Mouse (Mus musculus) small intestine, adult 2 months (tissue): ENCODE data around the gene Pllp. TPM values are rescaled to one million over a fixed set of nuclear protein-coding genes. Genes with fewer than 3 reads are reported as not detected.

Source experiments
- H3K27ac ChIP-seq: fragments of 200-500 bp; 2 replicates; pipeline ENCODE4 v1.5.1; 2012; ENCODE audit warnings: low read depth, low read length, control low read depth, inconsistent platforms; ENCODE audit not compliant: insufficient read depth
- H3K27me3 ChIP-seq: fragments of 200-500 bp; 2 replicates; pipeline ENCODE4 v1.6.1; 2012; ENCODE audit warnings: mild to moderate bottlenecking, moderate library complexity, low read length, inconsistent platforms; ENCODE audit not compliant: control insufficient read depth, insufficient read depth
- H3K36me3 ChIP-seq: fragments of 200-500 bp; 2 replicates; pipeline ENCODE4 v1.6.1; 2012; ENCODE audit warnings: mild to moderate bottlenecking, low read length, control low read depth, inconsistent platforms; ENCODE audit not compliant: control insufficient read depth, insufficient read depth
- H3K4me1 ChIP-seq: fragments of 200-500 bp; 2 replicates; pipeline ENCODE4 v1.6.1; 2012; ENCODE audit warnings: low read length, inconsistent platforms, mixed read lengths; ENCODE audit not compliant: control insufficient read depth, insufficient read depth, insufficient read length
- H3K4me3 ChIP-seq: fragments of 200-500 bp; 2 replicates; pipeline ENCODE4 v1.5.1; 2012; ENCODE audit warnings: low read depth, mild to moderate bottlenecking, control low read depth, inconsistent platforms, low read length, moderate library complexity
- CTCF ChIP-seq: fragments of 200-500 bp; IDR thresholded peaks from 2 replicates; pipeline ENCODE4 v1.5.1; 2012; ENCODE audit warnings: low read depth, mild to moderate bottlenecking, control low read depth, inconsistent platforms, low read length, moderate library complexity, mixed read lengths; ENCODE audit not compliant: insufficient replicate concordance, insufficient read length; ENCODE audit errors: extremely low read depth
- POLR2A ChIP-seq: fragments of 200-500 bp; IDR thresholded peaks from 2 replicates; pipeline ENCODE4 v1.6.1; 2012; ENCODE audit warnings: low read depth, mild to moderate bottlenecking, control low read depth, inconsistent platforms, low read length, moderate library complexity
- WGBS: fragments of 180-500 bp; shearing (Covaris S2); methylation state at CpG from one replicate; pipeline ENCODE4 v1.1.7; 2018; 5-methylcytosine and 5-hydroxymethylcytosine counted together
- polyA plus RNA-seq: library from polyadenylated mRNA; depleted of rRNA; stranded (reverse); fragments of >200 nt; gene quantifications from 2 replicates; pipeline ENCODE4 v1.2.3, GENCODE M21; 2012

Gene Pllp
- polyA plus RNA-seq, 1 experiment: 50.9 TPM

DNA sequence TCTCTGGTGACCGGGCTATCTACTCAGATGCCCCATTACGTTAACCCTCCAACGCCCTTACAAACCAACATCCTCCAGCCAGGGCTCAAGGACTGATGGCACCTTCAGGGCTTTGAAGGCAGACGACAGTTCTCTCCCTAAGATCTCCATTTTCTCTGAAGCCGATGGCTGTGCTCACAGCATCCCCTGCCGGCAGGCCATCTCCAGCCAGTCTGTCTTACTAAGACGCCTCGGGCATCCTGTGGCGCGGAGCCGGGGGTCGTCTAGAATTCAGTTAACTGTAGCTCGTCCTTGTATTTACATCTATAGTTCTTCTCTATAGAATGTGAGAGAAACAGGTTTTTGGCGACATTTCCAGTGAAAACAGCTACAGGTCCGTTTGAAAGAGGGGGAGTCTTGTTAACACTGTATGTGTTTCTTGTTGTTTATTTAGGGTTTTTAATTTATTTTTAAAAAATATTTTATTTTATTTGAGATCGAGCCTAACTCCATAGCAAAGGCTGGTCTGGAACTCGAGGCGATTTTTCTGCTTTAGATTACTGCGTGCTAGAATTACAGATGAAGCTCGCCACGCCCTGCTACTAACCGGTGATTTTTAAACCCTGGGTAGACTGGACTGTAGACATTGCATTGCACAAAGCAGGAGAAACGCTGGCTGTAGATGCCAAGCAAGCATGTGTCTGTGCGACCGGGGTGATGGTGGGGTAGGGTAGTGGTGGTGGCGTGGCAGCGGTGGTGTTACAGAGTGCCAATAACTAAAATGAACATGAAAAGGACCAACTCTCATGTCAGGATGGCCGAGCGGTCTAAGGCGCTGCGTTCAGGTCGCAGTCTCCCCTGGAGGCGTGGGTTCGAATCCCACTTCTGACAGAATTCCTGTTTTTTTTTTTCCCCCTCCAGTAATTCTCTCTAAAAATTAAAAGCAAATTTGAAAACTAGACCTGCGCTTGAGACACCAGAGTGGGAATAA lies 7.1 kb upstream of the Pllp start:
- H3K27ac ChIP-seq: peak overlapping the region; percentile 22
- WGBS: under 1% methylated on average over 35 of the region's 35 CpGs
- TF ChIP-seq POLR2A (no peak), CTCF (peak; percentile 95)
- no peaks in the 10 kb centered on the region for H3K27me3 ChIP-seq
- peak overlapping the region; percentile 59 for H3K4me3 ChIP-seq
- no peaks in the 10 kb centered on the region for H3K36me3 ChIP-seq
- peaks cover 4% of the 10 kb centered on the region; the same call in 1 of the 2 replicates for H3K4me1 ChIP-seq

DNA sequence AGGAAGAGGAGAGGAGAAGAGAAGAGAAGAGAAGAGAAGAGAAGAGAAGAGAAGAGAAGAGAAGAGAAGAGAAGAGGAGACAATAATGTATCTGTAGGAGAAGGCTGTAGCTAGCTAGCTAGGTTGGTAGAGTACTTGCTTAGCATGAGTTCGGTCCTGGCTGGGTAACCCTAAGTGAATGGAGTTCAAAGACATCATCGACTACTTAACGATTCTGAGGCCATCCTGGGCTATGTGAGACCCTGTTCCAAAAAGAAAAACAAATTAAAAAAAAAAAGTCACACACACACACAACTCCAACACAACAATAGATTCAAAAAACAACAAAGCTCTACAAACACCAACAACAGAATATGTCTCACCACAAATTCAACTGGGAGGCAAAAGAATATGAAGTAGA lies 6.1 kb upstream of the Pllp start:
- no peak overlapping the region for H3K4me3 ChIP-seq
- no peak overlapping the region for H3K27ac ChIP-seq
- peaks cover 4% of the 10 kb centered on the region; the same call in 1 of the 2 replicates for H3K4me1 ChIP-seq
- no peak for TF ChIP-seq POLR2A
- no peak for TF ChIP-seq CTCF
- H3K27me3 ChIP-seq: no peaks in the 10 kb centered on the region
- WGBS: 56% methylated on average over 3 of the region's 3 CpGs
- no peaks in the 10 kb centered on the region for H3K36me3 ChIP-seq

DNA sequence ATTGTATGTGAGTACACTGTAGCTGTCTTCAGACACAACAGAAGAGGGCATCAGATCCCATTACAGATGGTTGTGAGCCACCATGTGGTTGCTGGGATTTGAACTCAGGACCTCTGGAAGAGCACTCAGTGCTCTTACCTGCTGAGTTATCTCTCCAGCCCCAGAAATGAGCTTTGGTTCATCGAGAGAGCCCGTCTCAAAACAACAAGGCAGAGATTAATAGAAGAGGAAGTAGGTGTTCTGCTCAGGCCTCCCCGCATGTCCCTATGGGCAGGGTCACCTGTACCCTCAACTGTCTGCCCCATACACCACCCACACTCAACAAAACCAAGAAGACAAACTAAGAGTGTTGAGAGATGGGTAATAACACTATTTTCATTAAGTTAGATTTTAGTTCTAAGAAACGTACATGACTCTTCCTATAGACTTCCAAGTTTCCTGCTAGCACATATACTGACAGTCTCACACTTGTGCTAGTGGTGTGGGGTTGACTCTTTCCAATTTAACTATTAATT lies 4.4 kb upstream of the Pllp start:
- Histone ChIP-seq H3K4me3 (no peak overlapping the region), H3K4me1 (peaks cover 11% of the 10 kb centered on the region), H3K27me3 (no peaks in the 10 kb centered on the region), H3K36me3 (no peaks in the 10 kb centered on the region), H3K27ac (no peak overlapping the region)
- whole genome bisulfite sequencing: 72% methylated on average over 4 of the region's 4 CpGs
- TF ChIP-seq POLR2A (no peak), CTCF (no peak)

DNA sequence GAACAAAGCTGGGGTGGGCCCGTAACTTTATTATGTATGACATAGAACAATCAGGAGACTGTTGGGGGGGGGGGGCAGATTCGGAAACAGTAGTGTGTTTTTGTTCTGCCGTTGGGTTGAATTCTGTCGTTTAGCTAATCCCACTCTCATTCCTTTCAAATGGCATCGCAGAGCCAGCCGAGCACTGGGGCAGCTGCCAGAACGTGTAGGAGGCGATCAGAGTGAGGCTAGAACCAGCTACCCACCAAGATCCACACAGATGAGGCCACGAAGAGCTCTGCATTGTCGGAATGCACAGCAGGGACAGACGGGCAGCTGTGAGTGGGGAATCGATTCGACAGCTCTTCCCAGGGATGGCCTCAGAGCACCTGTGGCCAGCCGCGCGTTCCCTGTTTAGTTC lies 3.3 kb upstream of the Pllp start:
- Histone ChIP-seq H3K36me3 (no peaks in the 10 kb centered on the region), H3K27ac (no peak overlapping the region), H3K4me3 (no peak overlapping the region), H3K27me3 (no peaks in the 10 kb centered on the region), H3K4me1 (peaks cover 13% of the 10 kb centered on the region)
- WGBS: 91% methylated on average over 16 of the region's 16 CpGs
- no peak for TF ChIP-seq CTCF
- TF ChIP-seq POLR2A: no peak

GRCm38 (mm10) chr8:94697956-94698355 lies 1.9 kb upstream of the Pllp start:
- H3K4me3 ChIP-seq: no peak overlapping the region
- H3K27me3 ChIP-seq: no peaks in the 10 kb centered on the region
- H3K4me1 ChIP-seq: peaks cover 11% of the 10 kb centered on the region
- no peak for TF ChIP-seq CTCF
- no peak for TF ChIP-seq POLR2A
- WGBS: 84% methylated on average over 6 of the region's 6 CpGs
- no peak overlapping the region for H3K27ac ChIP-seq
- H3K36me3 ChIP-seq: no peaks in the 10 kb centered on the region

DNA sequence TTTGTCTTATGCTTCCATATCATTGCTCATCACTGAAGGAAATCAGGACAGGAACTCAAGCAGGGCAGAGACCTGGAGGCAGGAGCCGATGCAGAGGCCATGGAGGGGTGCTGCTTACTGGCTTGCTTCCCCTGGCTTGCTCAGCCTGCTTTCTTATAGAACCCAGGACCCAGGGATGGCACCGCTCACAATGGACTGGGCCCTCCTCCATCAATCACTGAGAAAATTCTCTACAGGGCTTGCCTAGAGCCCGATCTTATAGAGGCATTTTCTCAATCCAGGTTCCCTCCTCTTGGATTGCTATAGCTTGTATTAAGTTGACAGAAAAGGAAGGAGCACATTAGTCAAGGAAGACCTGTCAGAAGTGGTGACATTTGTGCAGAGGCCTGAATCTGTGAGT lies 488 bp upstream of the Pllp start:
- Histone ChIP-seq H3K36me3 (no peaks in the 10 kb centered on the region), H3K4me1 (peaks cover 11% of the 10 kb centered on the region), H3K27ac (no peak overlapping the region), H3K4me3 (no peak overlapping the region), H3K27me3 (no peaks in the 10 kb centered on the region)
- TF ChIP-seq CTCF: no peak
- WGBS: 55% methylated on average over 3 of the region's 3 CpGs

DNA sequence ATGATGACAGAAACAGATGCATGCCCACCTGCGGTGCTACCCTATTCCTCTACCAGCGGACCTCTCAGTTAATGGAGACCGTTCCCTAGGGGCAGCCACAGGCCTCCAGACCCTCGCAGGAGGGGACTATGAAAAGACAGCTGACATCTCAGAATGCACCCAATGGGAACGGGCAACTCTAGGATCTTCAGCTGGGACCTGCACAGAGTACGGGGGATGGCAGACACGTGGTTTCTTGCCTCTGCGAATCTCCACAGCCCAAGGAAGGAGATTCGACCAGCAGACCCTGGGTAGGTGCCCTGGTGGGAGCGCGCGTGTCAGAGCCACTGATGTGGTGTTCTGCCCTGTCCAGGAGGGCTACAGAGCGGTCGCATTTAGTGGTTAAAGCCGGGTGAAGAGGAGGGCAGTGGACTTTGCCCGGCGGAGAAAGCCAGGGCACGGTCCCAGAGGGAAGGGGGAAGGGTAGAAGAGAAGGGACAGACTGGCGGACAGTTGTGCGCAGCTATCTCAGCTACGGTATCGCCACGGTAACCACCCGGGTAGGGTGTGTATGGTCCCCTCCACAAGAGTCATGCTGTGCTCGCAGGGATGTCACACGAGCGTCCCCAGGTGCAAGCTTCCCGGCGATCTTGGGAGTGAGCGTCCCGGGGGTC lies 611 bp downstream of the Pllp start:
- peak overlapping the region; percentile 89 for H3K4me3 ChIP-seq
- peaks cover 11% of the 10 kb centered on the region for H3K4me1 ChIP-seq
- no peaks in the 10 kb centered on the region for H3K36me3 ChIP-seq
- H3K27me3 ChIP-seq: no peaks in the 10 kb centered on the region
- WGBS: 4% methylated on average over 31 of the region's 31 CpGs
- TF ChIP-seq POLR2A: no peak
- TF ChIP-seq CTCF: no peak
- no peak overlapping the region for H3K27ac ChIP-seq
